In genomic region chr14:38509016-38509415, GRCm38 (mm10) we compare ENCODE assay signal across 32 mouse cellular contexts.
"Had no signal": no experiment of that assay in that cellular context is flagged by ENCODE, and none has a peak within 500 bp of the region (broad histone marks: within the 10 kb centered on the region; RNA-seq: fewer than 3 reads in every experiment).

No protein-coding gene starts in this region.

- H3K9me3 ChIP-seq: limb, embryonic 10.5 days; limb, embryonic 12.5 days; limb, embryonic 13.5 days; limb, embryonic 15.5 days; liver, embryonic 12.5 days; liver, embryonic 13.5 days; liver, embryonic 15.5 days; lung, embryonic 15.5 days; megakaryocyte, embryonic 14.5 days; midbrain, embryonic 10.5 days; midbrain, embryonic 12.5 days; midbrain, embryonic 13.5 days; midbrain, embryonic 15.5 days; neural tube, embryonic 12.5 days had no signal

- DNase-seq: left cerebral cortex, postnatal 4 days; liver; liver, embryonic 13.5 days; liver, postnatal 0 days; lung, adult 18-20 months; lung, adult 2 months; lung, embryonic 14.5 days; lung, postnatal 10 days; lung, postnatal 14 days; lung, postnatal 36 days; lung, postnatal 4 days; midbrain, embryonic 14.5 days had no signal

- H3K27me3 ChIP-seq: limb, embryonic 12.5 days; limb, embryonic 13.5 days; limb, embryonic 15.5 days; liver, embryonic 12.5 days; liver, embryonic 13.5 days; liver, embryonic 15.5 days; lung, embryonic 15.5 days; megakaryocyte, embryonic 14.5 days; midbrain, embryonic 12.5 days; midbrain, embryonic 13.5 days; midbrain, embryonic 15.5 days; neural tube, embryonic 12.5 days had no signal

- H3K27ac ChIP-seq: limb, embryonic 10.5 days; limb, embryonic 12.5 days; limb, embryonic 13.5 days; limb, embryonic 15.5 days; liver, embryonic 12.5 days; liver, embryonic 13.5 days; liver, embryonic 14.5 days; liver, embryonic 15.5 days; lung, embryonic 15.5 days; macrophage; midbrain, embryonic 10.5 days; midbrain, embryonic 12.5 days; midbrain, embryonic 13.5 days; midbrain, embryonic 15.5 days; neural tube, embryonic 12.5 days had no signal

- H3K9ac ChIP-seq: limb, embryonic 12.5 days; limb, embryonic 13.5 days; limb, embryonic 15.5 days; liver, embryonic 12.5 days; liver, embryonic 13.5 days; liver, embryonic 14.5 days; liver, embryonic 15.5 days; liver, postnatal 0 days; lung, embryonic 14.5 days; lung, embryonic 15.5 days; midbrain, embryonic 12.5 days; midbrain, embryonic 13.5 days; midbrain, embryonic 15.5 days; neural tube, embryonic 12.5 days had no signal

- ATAC-seq: liver, embryonic 12.5 days; liver, postnatal 0 days; lung, postnatal 0 days; midbrain, embryonic 13.5 days; midbrain, embryonic 15.5 days; midbrain, embryonic 16.5 days had no signal

- H3K4me3 ChIP-seq: limb, embryonic 10.5 days; limb, embryonic 12.5 days; limb, embryonic 13.5 days; limb, embryonic 15.5 days; liver, embryonic 12.5 days; liver, embryonic 13.5 days; liver, embryonic 15.5 days; lung, embryonic 15.5 days; megakaryocyte, embryonic 14.5 days; midbrain, embryonic 10.5 days; midbrain, embryonic 12.5 days; midbrain, embryonic 13.5 days; midbrain, embryonic 15.5 days; myocyte; neural tube, embryonic 12.5 days had no signal

- H3K4me1 ChIP-seq: limb, embryonic 10.5 days; limb, embryonic 12.5 days; limb, embryonic 13.5 days; limb, embryonic 15.5 days; liver, embryonic 12.5 days; liver, embryonic 13.5 days; liver, embryonic 15.5 days; lung, embryonic 15.5 days; megakaryocyte, embryonic 14.5 days; midbrain, embryonic 10.5 days; midbrain, embryonic 12.5 days; midbrain, embryonic 13.5 days; midbrain, embryonic 15.5 days; neural tube, embryonic 12.5 days had no signal

- H3K36me3 ChIP-seq: limb, embryonic 10.5 days; limb, embryonic 12.5 days; limb, embryonic 13.5 days; limb, embryonic 15.5 days; liver, embryonic 12.5 days; liver, embryonic 13.5 days; liver, embryonic 15.5 days; lung, embryonic 15.5 days; midbrain, embryonic 10.5 days; midbrain, embryonic 12.5 days; midbrain, embryonic 13.5 days; midbrain, embryonic 15.5 days; neural tube, embryonic 12.5 days had no signal

- H3K4me2 ChIP-seq: limb, embryonic 12.5 days; limb, embryonic 13.5 days; limb, embryonic 15.5 days; liver, embryonic 11.5 days; liver, embryonic 12.5 days; liver, embryonic 13.5 days; liver, embryonic 15.5 days; lung, embryonic 14.5 days; lung, embryonic 15.5 days; midbrain, embryonic 11.5 days; midbrain, embryonic 12.5 days; midbrain, embryonic 13.5 days; midbrain, embryonic 15.5 days; neural tube, embryonic 12.5 days had no signal
